Mouse (Mus musculus): ENCODE measurements around the gene Gpm6b.
A peak's percentile ranks its signal among the peaks of the same experiment; 100 is the strongest.

Gene Gpm6b

GRCm38 (mm10) chrX:166238831-166239460 is at the start of gene Gpm6b:
Gpm6b (plus strand) TSS chrX:166238911.
- peak; percentile 58 for DNase-seq (ENCODE audit: low read depth, low spot score)

- no peak for DNase-seq (ENCODE audit: low read depth, low spot score)
These were observed 42.4 kb upstream of the Gpm6b start for GRCm38 (mm10) chrX:166196327-166196726.

GRCm38 (mm10) chrX:166198266-166198665 is 40.4 kb upstream of the Gpm6b start:
- DNase-seq (ENCODE audit: low read depth, low spot score), result no peak

GRCm38 (mm10) chrX:166199812-166200211 is 38.9 kb upstream of the Gpm6b start:
- DNase-seq (ENCODE audit: low read depth, low spot score), result no peak

GRCm38 (mm10) chrX:166214576-166214975 is 24.1 kb upstream of the Gpm6b start:
- DNase-seq (ENCODE audit: low read depth, low spot score), result peak; percentile 78

GRCm38 (mm10) chrX:166216248-166216647 is 22.5 kb upstream of the Gpm6b start:
- DNase-seq (ENCODE audit: low read depth, low spot score), result no peak

GRCm38 (mm10) chrX:166216720-166217119 is 22.0 kb upstream of the Gpm6b start:
- peak; percentile 78 for DNase-seq (ENCODE audit: low read depth, low spot score)

GRCm38 (mm10) chrX:166219331-166219730 is 19.4 kb upstream of the Gpm6b start:
- DNase-seq (ENCODE audit: low read depth, low spot score), result peak; percentile 66

- DNase-seq (ENCODE audit: low read depth, low spot score), result peak; percentile 47
These were observed 11.9 kb upstream of the Gpm6b start for GRCm38 (mm10) chrX:166226856-166227255.

GRCm38 (mm10) chrX:166229750-166230149 is 9.0 kb upstream of the Gpm6b start:
- no peak for DNase-seq (ENCODE audit: low read depth, low spot score)

- no peak for DNase-seq (ENCODE audit: low read depth, low spot score)
These were observed 8.0 kb upstream of the Gpm6b start for GRCm38 (mm10) chrX:166230515-166231267.

- DNase-seq (ENCODE audit: low read depth, low spot score), result no peak
These were observed 2.6 kb upstream of the Gpm6b start for GRCm38 (mm10) chrX:166236131-166236530.

GRCm38 (mm10) chrX:166239520-166239919 is 809 bp downstream of the Gpm6b start:
- DNase-seq (ENCODE audit: low read depth, low spot score), result no peak

GRCm38 (mm10) chrX:166240751-166241150 is 2.0 kb downstream of the Gpm6b start:
- no peak for DNase-seq (ENCODE audit: low read depth, low spot score)

GRCm38 (mm10) chrX:166243261-166243885 is 4.7 kb downstream of the Gpm6b start:
- peak; percentile 42 for DNase-seq (ENCODE audit: low read depth, low spot score)

- peak; percentile 85 for DNase-seq (ENCODE audit: low read depth, low spot score)
These were observed 32.8 kb downstream of the Gpm6b start for GRCm38 (mm10) chrX:166271489-166271888.

- DNase-seq (ENCODE audit: low read depth, low spot score), result no peak
These were observed 33.9 kb downstream of the Gpm6b start for GRCm38 (mm10) chrX:166272646-166273045.

- DNase-seq (ENCODE audit: low read depth, low spot score), result no peak
These were observed 41.1 kb downstream of the Gpm6b start for GRCm38 (mm10) chrX:166279861-166280260.

GRCm38 (mm10) chrX:166286760-166287483 is 48.2 kb downstream of the Gpm6b start:
- DNase-seq (ENCODE audit: low read depth, low spot score), result peak; percentile 80

GRCm38 (mm10) chrX:166291266-166291665 is 52.6 kb downstream of the Gpm6b start:
- no peak for DNase-seq (ENCODE audit: low read depth, low spot score)

GRCm38 (mm10) chrX:166293465-166293864 is 54.8 kb downstream of the Gpm6b start:
- no peak for DNase-seq (ENCODE audit: low read depth, low spot score)

GRCm38 (mm10) chrX:166302791-166303190 is 64.1 kb downstream of the Gpm6b start:
- DNase-seq (ENCODE audit: low read depth, low spot score), result no peak

Measured in brain, adult 2 months (tissue).